In the genomic region with DNA sequence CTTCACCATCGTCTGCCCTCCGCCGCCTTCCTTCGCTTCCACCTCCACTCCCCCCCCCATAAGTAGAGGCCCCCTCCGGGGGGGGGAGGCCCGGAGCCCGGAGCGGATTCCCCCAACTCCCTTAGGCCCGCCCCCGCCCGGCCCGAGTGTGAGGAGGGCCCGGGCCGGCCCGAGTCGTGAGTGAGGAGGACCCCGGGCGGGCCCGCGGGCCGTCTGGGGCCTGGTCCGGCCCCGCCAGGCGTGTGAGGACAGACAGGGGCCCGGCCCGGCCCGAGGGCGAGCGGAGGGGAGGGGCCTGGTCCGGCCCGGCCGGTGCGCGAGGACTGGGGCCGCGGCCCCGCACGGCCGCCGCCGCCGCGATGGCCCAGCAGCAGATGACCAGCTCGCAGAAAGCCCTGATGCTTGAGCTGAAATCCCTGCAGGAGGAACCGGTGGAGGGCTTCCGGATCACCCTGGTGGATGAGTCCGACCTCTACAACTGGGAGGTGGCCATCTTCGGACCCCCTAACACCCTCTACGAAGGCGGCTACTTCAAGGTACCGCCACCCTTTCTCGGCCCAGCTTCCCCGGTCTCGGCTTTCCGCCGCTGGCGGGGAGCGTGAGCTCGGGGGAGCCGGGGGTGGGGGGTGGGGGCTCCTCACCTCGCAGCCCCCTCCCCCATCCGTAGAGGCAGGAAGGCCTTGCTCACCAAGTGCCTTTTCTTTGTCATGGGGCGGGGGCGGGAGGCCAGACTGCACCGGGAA, we compare ENCODE assay signal across 7 mouse cellular contexts. TPM values are rescaled to one million over a fixed set of nuclear protein-coding genes. Genes with fewer than 3 reads are reported as not detected.
DNase-seq lines count a peak whose midpoint lies in the region; ATAC-seq lines count a peak whose summit lies in the region.

TSS of gene Ube2r2 (plus strand) at position 33 of the 743 bp plus-strand sequence.

- ATAC-seq in megakaryocyte-erythroid progenitor cell, adult 5-6 weeks (replicated peaks; ENCODE audit: low FRiP score, low TSS enrichment, poor library complexity, severe bottlenecking): no peak

- peak; percentile 80 to 93 for DNase-seq in adrenal gland, adult (ENCODE audit: inconsistent age in 2 of 2, low spot score in 1 of 2)
- DNase-seq in embryo, embryonic 10.5 days (ENCODE audit: low spot score): peak; percentile 79
- peak; percentile 75 for DNase-seq in gastrocnemius, postnatal 14 days
- DNase-seq in induced T-regulatory cell, adult 2 months (ENCODE audit: low read depth): peak; percentile 76
- peak; percentile 39 for DNase-seq in left cerebral cortex, postnatal 25 days (ENCODE audit: low spot score in 2 of 2)
- DNase-seq in right cerebral cortex, postnatal 25 days: peak; percentile 37

- intact Hi-C loops in gastrocnemius, postnatal 14 days (cut with DNase I; ENCODE audit: low total_unique reads): no loop called here
- intact Hi-C loops in left cerebral cortex, postnatal 25 days (cut with DNase I): no loop called here

RNA-seq across cellular contexts. Expression of gene Ube2r2, which starts in this region (rescaled TPM):
- total RNA-seq in gastrocnemius, postnatal 14 days (2021): 10 to 100 TPM; 77.4 to 84.4 TPM
- total RNA-seq in left cerebral cortex, postnatal 25 days (2021): 10 to 100 TPM; 84.1 to 87.1 TPM
- 86.7 and 101 TPM in 2 replicates for total RNA-seq in megakaryocyte-erythroid progenitor cell, adult 5-6 weeks (2014; fragmentation: Nextera tagmentation)
- 36.5 and 46.2 TPM in 2 replicates for total RNA-seq in megakaryocyte-erythroid progenitor cell, adult 5-6 weeks (2017)
